Mouse (Mus musculus) cerebellum, adult 11 months (tissue): ENCODE data around the gene Pamr1.

Experiments used
- DNase-seq: peaks from one replicate; pipeline ENCODE4 v3.0.0; 2022

Pamr1 gene

DNA sequence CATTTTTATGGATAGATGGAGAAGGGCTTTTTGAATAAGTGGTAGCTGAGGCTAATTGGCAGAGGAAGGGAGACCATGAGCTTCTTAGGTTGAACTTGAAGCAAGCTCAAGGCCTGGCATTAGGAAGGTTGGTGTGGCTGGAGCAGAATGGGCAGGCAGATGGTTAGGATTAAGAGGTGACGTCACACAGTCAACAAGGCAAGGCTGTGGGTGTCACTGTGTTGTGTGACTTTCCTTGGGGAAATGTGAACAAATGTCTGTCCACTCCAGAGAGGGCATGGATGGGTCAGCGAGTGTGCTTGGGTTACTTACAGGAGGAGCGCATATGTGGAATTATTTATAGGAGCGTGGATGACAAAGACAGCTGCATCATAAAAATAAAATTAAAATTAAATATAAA, 50.7 kb downstream of the Pamr1 start:
- no peak for DNase-seq

DNA sequence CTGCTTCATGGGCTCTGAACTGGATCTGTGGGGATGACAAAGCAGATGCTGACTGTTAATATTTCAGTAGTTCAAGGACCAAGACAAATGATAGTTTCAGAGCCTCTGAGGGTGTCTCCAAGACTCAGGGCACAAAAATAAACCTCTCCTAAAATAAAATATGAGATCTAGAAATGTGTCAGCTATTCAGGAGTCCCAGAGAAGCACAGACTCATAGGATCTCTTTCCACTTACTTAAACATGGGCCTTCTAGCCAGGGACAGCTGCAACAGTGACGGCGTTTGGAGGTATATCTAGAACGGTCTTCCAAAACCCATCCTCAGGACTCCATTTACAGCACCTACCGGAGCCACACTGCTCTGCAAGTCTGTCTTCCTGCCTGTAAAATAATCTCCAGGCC, 60.7 kb downstream of the Pamr1 start:
- no peak for DNase-seq

DNA sequence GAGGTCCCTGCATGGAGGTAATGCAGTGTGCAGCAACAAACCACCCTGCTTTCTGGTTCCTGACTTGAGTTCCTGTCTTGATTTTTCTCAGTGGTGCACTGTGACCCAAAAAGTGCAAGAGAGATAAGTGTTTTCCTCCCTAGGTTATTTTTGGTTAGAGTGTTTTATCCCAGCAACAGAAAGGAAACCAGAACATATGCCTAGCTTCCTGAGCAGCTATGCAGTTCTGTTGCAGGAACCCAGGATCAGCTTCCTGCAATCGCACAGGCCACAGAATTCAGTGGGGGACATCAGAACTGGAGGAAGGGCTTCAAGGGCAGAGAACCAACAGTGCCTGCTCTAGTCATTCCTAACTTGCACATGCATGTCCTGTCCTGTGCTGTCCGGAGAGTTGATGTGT, 66.8 kb downstream of the Pamr1 start:
- no peak for DNase-seq

DNA sequence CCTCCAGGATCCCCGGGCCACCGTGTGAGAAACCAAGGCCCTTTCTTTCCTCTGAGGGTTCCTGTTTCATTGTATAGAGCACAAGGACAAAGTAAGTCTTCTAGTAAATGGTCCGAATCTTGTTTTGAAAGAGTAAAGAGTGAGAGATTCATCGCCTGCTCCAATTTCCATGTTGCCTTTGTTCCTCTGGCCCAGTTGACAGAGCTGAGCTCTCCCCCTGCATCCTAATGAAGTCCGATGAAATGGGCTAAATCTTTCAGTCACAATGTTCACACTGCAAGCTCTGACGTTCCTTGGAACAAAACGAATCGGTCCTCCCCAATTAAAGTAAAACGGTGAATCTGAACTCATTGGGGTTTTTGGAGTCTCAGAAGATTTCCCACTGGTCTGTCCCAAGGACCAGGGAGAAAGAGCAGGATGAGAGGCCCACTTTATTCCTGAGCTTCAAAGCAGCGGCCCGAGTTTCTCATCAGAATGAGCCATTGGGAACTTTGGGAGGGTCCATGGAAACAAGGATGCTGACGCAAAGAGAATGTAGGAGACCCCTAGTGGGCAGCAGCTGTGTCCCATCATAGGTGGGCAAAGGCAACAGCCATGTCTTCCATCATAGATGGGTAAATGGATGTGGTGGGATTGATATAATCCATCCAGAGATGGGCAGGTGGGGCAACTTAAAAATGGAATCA, 71.1 kb downstream of the Pamr1 start:
- DNase-seq: no peak

DNA sequence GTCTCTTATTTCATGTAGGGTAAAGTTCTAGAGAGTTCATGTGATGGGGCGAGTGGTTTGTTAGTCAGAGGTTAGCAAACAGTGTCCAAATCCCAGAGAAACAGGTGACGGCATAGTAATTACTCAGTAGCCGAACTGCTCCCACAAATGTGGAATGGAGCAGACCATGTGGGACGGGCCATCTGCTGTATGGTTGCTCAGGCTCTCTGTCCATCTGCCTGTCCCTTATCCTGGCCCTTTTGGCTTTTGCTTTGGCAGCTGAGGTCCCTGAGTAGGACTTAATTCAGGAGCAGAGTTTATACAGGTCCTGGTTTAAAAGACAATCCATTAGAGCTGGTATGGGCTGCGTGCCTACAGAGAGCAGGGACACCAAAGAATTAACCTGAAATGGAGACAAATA, 72.4 kb downstream of the Pamr1 start:
- DNase-seq: no peak

DNA sequence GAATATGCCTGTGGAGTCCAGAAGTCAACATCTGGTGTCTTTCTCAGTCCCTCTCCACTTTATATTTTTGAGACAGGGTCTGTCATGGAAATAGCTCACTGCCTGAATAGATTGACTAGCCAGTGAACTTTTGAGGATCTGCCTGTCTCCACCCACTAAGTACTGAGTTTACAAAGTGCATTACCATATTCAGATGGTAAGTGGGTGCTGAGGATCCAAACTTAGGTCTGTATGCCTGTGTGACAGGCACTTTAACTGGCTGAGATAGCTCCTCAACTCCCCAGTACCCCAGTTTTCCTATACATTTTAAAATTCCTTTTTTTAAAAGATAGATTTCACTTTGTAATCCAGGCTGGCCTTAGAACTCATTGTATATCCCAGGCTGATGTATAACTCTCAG, 73.1 kb downstream of the Pamr1 start:
- no peak for DNase-seq

DNA sequence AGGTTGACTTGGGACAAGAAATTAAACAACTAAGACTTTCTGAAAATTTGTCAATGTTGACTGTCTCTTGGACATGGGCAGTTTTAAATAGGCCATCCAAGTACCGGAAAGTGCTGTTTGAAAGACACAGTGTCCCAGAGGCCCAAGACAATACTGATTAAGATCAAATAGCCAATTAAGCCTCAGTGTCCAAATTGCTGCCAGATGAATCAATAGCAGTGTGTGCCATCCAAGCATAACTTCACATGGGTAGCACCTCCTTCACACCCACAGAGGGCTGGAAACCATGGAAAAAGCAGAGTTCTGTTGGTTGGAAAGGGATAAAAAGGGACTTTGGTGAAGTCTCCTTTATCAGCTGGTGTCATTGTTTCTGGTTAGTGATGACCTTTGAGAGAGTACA, 74.7 kb downstream of the Pamr1 start:
- no peak for DNase-seq

DNA sequence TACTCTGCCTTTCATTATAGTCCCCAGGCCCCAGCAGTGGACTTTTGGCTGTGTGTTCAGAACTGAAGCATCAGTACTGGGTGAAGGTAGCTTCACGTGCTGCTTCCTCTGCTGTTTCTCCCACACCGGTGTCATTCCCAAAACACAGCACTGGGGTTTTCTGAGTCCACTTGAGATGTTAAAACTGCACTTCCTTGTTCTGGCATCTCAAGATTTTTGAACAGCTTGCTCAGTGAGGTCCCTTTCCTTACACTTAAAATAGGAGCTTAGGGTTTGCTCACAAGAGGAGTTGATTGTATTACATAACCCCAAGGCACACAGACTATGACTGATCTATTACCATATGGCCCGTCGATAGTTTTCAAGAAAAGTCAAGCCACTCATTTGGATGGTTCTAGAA, 82.5 kb downstream of the Pamr1 start:
- DNase-seq: no peak

DNA sequence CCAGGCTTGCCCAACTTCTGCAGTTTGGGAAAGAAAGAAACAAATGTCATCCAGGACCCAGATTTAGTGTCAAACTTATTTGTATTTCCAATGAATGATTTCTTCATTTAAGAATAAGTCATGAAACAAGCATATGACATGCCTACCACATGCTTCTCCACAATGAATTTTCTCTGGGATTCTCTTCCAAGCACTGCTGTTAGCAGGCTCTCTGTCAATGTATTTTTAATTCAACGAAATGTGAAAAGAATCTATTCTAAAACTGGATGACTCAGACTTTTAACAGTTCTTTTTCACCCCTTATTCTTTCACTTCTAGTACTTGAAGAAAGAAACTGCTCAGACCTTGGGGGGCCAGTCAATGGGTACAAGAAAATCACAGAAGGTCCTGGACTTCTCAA, 84.2 kb downstream of the Pamr1 start:
- no peak for DNase-seq

DNA sequence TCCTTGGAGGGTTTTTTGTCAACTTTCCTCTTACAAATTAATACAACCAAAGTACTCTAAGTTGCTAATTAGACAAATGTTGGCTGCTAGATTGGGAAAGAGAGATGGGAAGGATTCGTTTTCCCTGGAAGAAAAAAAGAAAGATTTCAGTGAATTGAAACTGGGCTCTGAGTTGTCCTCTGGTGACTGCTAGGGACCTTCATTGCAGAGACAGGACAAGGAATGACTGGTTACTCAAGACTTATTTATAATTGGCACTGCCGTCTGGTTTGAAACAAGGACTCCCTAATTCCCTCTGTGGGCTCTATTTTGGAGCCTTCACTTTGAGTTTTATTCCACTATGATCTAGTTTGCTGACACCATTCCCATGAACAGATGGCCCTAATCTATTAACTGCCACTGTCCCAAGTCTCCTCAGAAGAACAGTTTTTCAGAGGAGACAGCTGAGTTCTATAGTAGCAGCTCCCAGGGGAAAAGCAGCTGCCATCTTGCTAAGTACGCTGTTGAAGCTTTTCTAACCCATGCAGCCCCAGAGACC, 85.8 kb downstream of the Pamr1 start:
- DNase-seq: no peak

DNA sequence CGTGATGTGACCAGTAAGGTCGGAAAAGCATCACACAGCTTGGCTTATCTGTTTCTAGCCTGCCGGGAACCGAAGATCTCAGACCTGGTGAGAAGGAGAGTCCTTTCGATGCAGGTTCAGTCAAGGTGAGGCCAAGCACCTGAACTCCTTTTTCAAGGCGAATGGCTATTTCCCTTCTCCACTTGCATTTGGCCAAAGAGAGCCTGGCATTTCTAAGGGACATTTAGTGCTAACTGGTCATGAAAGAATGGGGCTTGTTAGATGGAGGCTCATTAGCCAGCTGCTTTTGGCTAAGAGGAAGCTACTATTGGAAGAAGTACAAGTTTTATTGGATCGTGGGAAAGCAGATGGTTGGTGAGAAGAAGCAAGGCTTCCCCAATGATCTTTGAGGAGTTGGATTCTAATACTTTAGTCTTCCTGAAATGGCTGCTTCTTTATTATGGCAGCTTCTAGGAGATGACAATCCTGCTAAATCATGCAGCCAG, 86.3 kb downstream of the Pamr1 start:
- no peak for DNase-seq

DNA sequence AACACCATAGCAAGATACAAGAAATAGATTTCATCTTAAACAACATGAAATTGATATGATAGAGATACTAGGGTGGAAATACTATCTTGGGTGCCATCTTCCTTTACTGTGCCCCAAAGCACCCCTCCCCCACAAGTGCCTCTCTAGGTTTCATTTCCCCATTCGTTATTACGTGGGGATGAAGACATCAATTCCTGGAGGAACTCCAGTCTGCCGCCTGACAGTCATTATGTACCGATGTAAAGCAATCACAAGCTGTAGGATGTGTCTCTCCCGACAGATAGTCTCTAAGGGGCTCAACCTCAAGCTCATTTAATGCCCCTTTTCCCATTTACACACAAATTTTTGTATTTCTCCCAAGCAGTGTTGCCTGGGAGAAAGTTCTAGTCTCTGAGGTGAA, 88.3 kb downstream of the Pamr1 start:
- no peak for DNase-seq

DNA sequence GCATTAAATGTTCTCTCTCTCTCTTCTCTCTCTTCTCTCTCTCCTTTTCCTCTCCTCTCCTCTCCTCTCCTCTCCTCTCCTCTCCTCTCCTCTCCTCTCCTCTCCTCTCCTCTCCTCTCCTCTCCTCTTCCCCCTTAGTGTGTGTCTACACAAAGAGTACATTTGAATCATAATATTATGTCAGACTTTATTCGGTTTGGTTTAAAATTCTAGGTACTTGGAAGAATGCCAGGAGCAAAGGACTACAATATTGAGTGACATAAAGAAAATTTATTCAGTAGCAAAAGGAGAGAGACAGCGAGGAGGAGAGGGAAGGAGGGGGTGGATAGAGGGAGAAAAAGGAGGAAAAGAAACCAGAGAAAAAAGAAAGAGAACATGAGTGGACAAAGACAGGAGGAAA, 88.9 kb downstream of the Pamr1 start:
- DNase-seq: no peak

DNA sequence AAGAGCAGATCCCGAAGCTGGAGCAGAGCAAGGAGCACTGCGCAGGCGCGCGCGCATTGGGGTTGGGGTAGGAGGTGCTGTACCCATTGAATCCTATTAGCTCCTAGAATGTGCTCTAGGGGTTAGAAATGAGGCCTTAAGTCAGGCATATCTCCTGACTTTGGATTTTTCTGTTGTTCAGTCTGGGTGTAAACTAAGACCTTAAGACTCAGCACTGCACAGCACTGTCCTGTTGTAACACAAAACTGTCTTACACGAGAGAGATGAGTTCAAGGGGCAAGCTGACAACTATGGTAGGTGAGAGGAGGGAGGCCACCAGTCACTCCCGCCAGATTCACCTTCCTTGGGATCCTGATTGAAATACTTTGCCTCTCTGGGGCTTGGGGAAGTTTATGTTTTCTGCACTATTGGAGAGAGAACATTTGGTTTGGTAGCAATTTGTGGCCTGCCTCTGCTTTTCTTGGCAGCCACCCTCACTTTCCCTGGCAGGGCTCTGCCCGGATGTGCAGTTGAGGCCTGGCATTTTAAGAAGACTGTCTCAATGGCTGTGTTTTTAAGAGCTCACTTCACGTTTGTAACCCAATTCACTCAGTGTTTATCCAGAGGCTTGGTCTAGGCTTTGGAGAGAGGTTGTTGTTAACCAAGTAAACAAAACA, 99.2 kb downstream of the Pamr1 start:
- no peak for DNase-seq

DNA sequence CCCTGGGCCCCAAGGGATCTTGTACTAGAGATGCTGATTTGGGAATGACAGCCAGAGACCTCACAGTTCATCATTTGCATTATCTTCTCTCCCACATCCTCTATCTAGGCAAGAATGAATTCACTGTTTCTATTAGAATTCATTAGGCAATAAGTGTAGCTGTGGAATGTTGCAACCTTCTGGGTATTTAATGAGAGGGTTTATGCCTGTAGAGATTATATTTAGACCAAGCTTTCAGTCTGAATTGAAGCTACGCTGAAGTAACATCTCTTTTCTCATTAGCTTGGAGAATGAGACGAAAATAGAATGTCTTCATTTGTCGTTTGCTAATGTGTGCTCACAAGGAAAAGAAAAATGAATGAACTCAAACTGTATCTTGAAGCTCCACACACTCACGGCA, 100.5 kb downstream of the Pamr1 start:
- DNase-seq: no peak

DNA sequence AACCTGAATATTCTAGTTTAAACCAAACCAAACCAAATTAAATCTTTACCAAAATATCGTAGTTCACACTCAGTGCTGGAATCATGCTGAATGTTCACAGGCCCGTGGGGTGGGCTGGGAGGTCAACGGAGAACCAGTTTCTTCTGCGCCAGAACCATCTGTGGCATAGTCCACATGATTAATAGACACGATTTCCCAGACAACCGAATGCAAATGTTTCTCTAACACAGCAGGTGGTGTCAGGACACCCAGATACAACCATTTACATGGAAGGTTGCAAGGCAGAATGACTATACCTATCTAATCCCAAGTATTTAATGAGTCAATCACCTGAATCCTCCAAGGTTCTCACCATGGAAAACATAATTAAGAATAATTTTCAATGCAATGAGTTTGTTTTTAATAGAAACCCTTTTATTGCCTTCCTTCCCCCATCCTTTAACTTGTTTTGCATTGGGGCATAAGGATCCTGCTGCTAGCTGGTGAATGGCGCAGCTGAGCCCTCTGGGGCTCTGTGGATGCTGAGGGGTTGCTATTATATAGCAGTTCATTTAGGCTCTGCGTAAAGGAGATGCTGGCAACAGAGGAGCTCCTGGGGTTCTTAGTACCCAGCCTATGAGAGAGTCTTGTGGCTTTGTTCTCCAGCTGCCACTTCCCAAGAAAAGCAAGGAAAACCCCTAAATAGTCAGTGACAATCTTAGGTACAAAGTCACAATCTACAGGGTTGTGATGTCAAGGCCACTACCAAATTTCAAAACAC, 106.3 kb downstream of the Pamr1 start:
- DNase-seq: no peak

DNA sequence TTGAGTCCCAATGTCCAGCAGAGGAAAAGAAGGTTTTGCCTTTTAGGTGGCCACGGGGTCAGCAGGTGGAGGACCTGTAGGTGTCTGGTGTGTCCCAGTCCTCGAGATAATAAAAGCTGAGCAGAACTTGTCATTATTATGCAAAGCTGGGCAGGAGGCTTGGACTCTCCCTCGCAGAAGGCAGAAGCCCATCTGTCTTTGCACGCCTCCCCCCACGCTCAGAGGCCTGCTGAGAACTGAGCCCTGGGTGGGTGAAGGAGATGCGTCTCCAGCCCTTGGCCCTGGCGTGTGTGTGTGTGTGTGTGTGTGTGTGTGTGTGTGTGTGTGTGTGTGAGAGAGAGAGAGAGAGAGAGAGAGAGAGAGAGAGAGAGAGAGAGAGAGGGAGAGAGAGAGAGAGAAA, 107.9 kb downstream of the Pamr1 start:
- peak; percentile 15 for DNase-seq

DNA sequence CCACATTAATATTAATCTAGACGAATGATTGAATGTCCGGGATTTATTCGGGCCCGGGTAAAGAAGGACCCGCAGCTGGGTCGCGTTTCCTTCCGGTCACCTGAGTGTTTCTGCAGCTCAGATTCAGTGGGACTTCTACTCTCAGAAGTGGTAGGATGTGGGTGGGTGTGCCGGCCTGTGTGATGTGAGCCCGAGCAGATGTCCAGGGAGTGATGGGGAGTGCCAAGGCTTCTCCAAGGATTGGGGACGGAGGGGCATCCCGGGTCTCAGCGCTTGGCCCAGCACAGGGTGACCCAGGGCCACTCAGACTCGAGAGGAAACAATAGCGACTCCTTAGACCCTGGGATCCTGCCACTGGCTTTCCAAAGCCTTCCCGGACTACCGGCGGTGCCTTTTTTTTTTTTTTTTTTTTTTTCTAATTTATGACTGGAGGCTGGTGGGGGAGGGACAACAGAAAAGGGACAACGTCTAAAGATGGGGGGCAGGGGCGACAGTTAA, 108.4 kb downstream of the Pamr1 start, which contains the start of gene Slc1a2:
Gene Slc1a2 (plus strand): TSS at position 497 of the 498 bp plus-strand sequence.
- peak; percentile 38 for DNase-seq

DNA sequence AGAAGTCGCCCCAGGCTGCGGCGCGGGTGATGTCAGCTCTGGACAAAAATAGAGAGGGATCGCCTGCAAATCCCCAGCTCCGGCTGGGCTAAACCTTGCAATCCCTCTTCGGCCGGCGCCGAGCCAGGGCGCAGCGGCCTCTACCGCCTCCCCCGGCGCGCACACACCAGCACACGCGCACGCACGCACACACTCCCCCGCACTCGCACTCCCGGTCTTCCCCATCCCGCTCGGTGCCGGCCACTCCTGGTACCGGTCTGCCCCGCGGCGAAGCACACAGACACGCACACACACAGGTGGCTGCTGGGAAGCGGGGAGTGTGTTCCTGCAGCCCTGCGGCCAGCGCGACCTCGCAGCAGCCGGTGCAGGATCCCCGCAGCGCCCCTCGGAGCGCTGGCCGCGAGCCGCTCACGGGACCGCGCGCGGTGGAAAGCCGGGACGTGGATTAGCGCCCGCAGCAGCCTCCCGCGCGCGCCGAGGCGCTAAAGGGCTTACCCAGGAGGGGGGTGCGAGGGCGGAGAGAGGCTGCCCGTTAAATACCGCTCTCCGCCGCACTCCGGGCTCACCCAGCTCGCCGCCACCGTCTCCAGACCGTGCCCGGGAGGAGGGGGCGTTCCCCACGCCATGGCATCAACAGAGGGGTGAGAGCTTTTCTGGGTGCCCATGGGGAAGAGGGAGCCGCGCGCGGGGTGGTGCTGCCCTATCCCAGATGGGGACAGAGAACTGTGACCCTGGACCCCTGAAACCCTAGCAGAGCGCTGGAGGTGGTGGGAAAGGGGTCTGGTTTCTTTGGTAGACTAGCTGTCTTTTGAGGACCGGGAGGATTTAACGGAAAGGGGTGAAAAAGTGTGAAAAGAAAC, 109.1 kb downstream of the Pamr1 start:
- DNase-seq: peak; percentile 73

DNA sequence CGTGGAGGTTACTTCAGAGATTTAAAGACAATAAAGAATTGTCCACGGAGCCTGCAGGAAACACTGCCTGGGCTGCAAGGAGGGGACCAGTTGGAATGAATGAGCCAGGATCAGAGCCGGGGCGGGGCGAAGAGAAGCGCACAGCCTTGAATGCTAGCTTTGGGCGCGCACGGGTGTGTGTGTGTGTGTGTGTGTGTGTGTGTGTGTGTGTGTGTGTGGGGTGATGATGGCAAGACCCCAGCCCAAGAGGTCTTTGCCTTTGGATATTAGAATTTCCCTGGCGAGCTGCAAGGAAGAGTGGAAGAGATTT, 109.7 kb downstream of the Pamr1 start:
- DNase-seq: peak; percentile 31

DNA sequence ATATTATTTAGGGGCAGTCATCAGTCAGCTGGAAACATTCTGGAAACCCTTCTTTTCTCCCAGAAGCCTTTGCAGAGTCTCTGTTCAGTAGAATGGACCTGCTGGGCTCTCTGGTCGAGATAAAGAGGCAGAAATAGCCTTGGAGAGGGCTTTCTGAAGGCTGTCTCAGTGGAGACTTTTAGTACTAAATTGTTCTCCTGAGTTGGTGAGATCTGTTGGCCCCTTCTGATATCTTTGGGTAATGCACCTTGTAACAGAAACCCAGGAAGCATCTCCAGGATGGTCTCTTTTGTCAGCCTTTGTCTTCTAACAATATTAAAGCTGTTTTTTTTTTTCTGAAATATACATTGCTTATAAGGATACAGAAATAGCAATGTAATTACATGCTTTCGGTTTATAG, 111.2 kb downstream of the Pamr1 start:
- DNase-seq: no peak

DNA sequence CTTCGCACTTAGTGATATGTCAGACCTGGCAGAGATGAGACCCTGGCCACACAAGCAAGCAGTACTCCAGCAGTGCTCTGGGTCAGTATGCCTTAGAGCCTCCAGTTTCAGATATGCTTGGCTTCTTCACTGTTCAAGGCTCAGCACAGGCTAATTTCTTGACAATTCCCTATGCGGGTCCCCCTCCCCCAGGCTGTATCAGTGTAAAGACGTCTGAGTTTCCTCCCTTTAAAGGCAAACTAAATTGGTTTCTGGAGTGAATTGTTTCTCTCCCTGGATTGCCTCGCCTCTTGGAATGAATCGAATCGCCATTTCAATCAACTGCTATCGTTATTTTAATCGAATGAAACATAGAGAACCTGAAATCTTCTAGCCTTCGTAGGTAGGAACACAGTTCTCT, 113.1 kb downstream of the Pamr1 start:
- DNase-seq: no peak

DNA sequence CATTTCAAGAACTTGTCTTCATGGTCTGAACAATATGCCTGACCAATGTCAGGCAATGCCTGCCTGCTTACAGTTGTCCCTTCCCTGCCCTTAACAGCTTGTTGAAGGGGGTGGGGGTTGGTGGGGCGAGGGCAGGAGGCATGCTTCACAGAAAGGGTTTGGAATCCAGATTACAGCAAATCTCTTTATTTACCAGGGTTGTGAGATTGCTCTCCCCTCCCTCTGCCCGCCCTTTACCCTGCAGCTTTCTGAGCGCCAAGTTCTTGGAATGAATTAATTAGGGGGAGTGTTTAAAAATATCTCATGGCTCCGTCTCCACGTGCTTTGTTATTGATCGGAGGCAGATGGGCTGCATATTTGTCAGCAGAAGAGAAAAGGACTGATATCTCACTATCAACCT, 113.5 kb downstream of the Pamr1 start:
- DNase-seq: no peak
